Mouse (Mus musculus): ENCODE results near the gene Macrod1.
A peak's percentile ranks its signal among the peaks of the same experiment; 100 is the strongest.
"Not testable (repeated sequence)": the region's sequence is repeated elsewhere in the genome, so short reads cannot be mapped to it uniquely, and the experiment has no call there.

Macrod1 gene

GRCm38 (mm10) chr19:7055173-7055572, 1.4 kb upstream of the Macrod1 start:
- no peak for DNase-seq (ENCODE audit: extremely low spot score, low read depth, low spot score)

- no peak for DNase-seq (ENCODE audit: extremely low spot score, low read depth, low spot score)
Measured at GRCm38 (mm10) chr19:7057126-7057721, 614 bp downstream of the Macrod1 start.

- DNase-seq (ENCODE audit: extremely low spot score, low read depth, low spot score): no peak
Measured at GRCm38 (mm10) chr19:7057722-7058207, 1.2 kb downstream of the Macrod1 start.

- DNase-seq (ENCODE audit: extremely low spot score, low read depth, low spot score): no peak
Measured at GRCm38 (mm10) chr19:7058541-7058940, 1.9 kb downstream of the Macrod1 start.

- no peak for DNase-seq (ENCODE audit: extremely low spot score, low read depth, low spot score)
Measured at GRCm38 (mm10) chr19:7062110-7062509, 5.5 kb downstream of the Macrod1 start.

- no peak for DNase-seq (ENCODE audit: extremely low spot score, low read depth, low spot score)
Measured at GRCm38 (mm10) chr19:7062916-7063315, 6.3 kb downstream of the Macrod1 start.

- DNase-seq (ENCODE audit: extremely low spot score, low read depth, low spot score): no peak
Measured at GRCm38 (mm10) chr19:7064571-7064970, 8.0 kb downstream of the Macrod1 start.

- DNase-seq (ENCODE audit: extremely low spot score, low read depth, low spot score): no peak
Measured at GRCm38 (mm10) chr19:7066034-7066827, 9.6 kb downstream of the Macrod1 start.

- no peak for DNase-seq (ENCODE audit: extremely low spot score, low read depth, low spot score)
Measured at GRCm38 (mm10) chr19:7066828-7067342, 10.3 kb downstream of the Macrod1 start.

- DNase-seq (ENCODE audit: extremely low spot score, low read depth, low spot score): no peak
Measured at GRCm38 (mm10) chr19:7067344-7068050, 10.9 kb downstream of the Macrod1 start.

GRCm38 (mm10) chr19:7068136-7068535, 11.5 kb downstream of the Macrod1 start:
- peak; percentile 90 for DNase-seq (ENCODE audit: extremely low spot score, low read depth, low spot score)

- DNase-seq (ENCODE audit: extremely low spot score, low read depth, low spot score): no peak
Measured at GRCm38 (mm10) chr19:7068661-7069531, 12.3 kb downstream of the Macrod1 start.

- DNase-seq (ENCODE audit: extremely low spot score, low read depth, low spot score): no peak
Measured at GRCm38 (mm10) chr19:7069781-7070763, 13.5 kb downstream of the Macrod1 start.

- no peak for DNase-seq (ENCODE audit: extremely low spot score, low read depth, low spot score)
Measured at GRCm38 (mm10) chr19:7070775-7071174, 14.2 kb downstream of the Macrod1 start.

GRCm38 (mm10) chr19:7072221-7072620, 15.6 kb downstream of the Macrod1 start:
- no peak for DNase-seq (ENCODE audit: extremely low spot score, low read depth, low spot score)

- DNase-seq (ENCODE audit: extremely low spot score, low read depth, low spot score): no peak
Measured at GRCm38 (mm10) chr19:7073997-7074781, 17.6 kb downstream of the Macrod1 start.

- not testable (repeated sequence) for DNase-seq (ENCODE audit: extremely low spot score, low read depth, low spot score)
Measured at GRCm38 (mm10) chr19:7075336-7075735, 18.7 kb downstream of the Macrod1 start.

- DNase-seq (ENCODE audit: extremely low spot score, low read depth, low spot score): no peak
Measured at GRCm38 (mm10) chr19:7077666-7078065, 21.1 kb downstream of the Macrod1 start.

GRCm38 (mm10) chr19:7078271-7078670, 21.7 kb downstream of the Macrod1 start:
- DNase-seq (ENCODE audit: extremely low spot score, low read depth, low spot score): no peak

Data from hindlimb bud, embryonic 11.5 days (tissue).